ENCODE assay signal across 14 mouse cellular contexts in the genomic region with DNA sequence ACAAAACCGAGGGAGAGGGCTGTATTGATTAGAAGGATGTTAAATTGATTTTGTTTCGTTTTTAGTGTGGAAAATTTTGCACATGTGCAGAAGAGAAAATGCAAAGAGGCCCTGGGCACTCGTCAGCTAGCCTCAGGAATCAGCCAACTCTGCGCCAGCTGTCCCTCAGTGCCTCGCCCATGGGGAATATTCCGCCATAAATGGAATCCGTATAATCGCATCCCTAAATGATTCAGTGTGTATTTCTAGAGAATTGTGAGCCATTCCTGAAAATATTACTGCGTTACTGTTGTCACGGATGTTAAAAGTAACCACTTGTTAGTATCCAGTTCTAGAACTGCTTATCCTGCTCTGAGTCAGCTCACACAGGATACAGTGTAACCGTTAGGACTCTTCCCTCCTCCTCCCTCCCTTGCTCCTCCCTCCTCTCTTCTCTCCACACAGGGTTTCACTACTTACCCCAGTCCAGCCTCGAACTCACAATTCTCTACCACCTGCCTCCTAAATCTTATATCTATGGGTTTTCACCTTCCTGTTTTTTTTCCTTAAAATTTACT. TPM values are rescaled to one million over a fixed set of nuclear protein-coding genes. Genes with fewer than 3 reads are reported as not detected.
DNase-seq lines count a peak whose midpoint lies in the region; ATAC-seq and TF ChIP-seq lines count a peak whose summit lies in the region.
"Had no signal": no experiment of that assay in that cellular context is flagged by ENCODE, and none has a peak within 500 bp of the region (broad histone marks: within the 10 kb centered on the region; RNA-seq: fewer than 3 reads in every experiment).

No protein-coding gene starts in this region.

- H3K36me3 ChIP-seq in limb, embryonic 13.5 days, result no peaks in the 10 kb centered on the region
- H3K36me3 ChIP-seq: heart, embryonic 15.5 days had no signal

- peaks cover 4% of the 10 kb centered on the region; the same call in 1 of the 2 replicates for H3K4me1 ChIP-seq in limb, embryonic 13.5 days
- H3K4me1 ChIP-seq: heart, embryonic 15.5 days had no signal

- 59% methylated on average over 12 of the region's 12 CpGs for WGBS in limb, embryonic 13.5 days

- no peak overlapping the region for H3K9ac ChIP-seq in limb, embryonic 13.5 days
- H3K9ac ChIP-seq: heart, embryonic 15.5 days had no signal

- H3K4me3 ChIP-seq in left cerebral cortex, adult 2 months, result peak overlapping the region; percentile 42
- H3K4me3 ChIP-seq in limb, embryonic 13.5 days, result peak overlapping the region; percentile 24
- H3K4me3 ChIP-seq: heart, embryonic 15.5 days had no signal

- intact Hi-C loops in left cerebral cortex, adult 2 months (cut with DNase I), result no loop called here

- peak overlapping the region; percentile 50 for H3K4me2 ChIP-seq in limb, embryonic 13.5 days (replicated peaks)
- H3K4me2 ChIP-seq: heart, embryonic 15.5 days; midbrain, embryonic 11.5 days had no signal

- DNase-seq in cerebellum, postnatal 10 days, result peak; percentile 54 to 57
- no peak for DNase-seq in left cerebral cortex, adult 2 months (ENCODE audit: extremely low spot score in 1 of 2, low spot score in 2 of 2)
- DNase-seq in left cerebral cortex, adult 11 months (ENCODE audit: low spot score), result no peak
- peak; percentile 25 for DNase-seq in MN1 (ENCODE audit: low spot score)
- no peak for DNase-seq in lung, postnatal 36 days
- DNase-seq in gastrocnemius, adult 8-10 months (ENCODE audit: low spot score in 2 of 2), result no peak
- DNase-seq: gastrocnemius, postnatal 25 days; kidney, postnatal 25 days; lung, adult 18-20 months had no signal

- no peaks in the 10 kb centered on the region for H3K27me3 ChIP-seq in limb, embryonic 13.5 days
- H3K27me3 ChIP-seq: heart, embryonic 15.5 days; Patski had no signal

- H3K27ac ChIP-seq in left cerebral cortex, adult 2 months, result peak overlapping the region; percentile 59; the same call in 1 of the 2 replicates
- no peak overlapping the region for H3K27ac ChIP-seq in limb, embryonic 13.5 days
- H3K27ac ChIP-seq: heart, embryonic 15.5 days had no signal

- H3K9me3 ChIP-seq in limb, embryonic 13.5 days, result no peaks in the 10 kb centered on the region
- H3K9me3 ChIP-seq: heart, embryonic 15.5 days had no signal

- TF ChIP-seq CTCF in left cerebral cortex, adult 2 months (IDR thresholded peaks at IDR 0.05), result no peak

- no peak for ATAC-seq in cerebellum, adult (ENCODE audit: insufficient number of reproducible peaks, low FRiP score, low TSS enrichment)
- ATAC-seq in limb, embryonic 13.5 days (ENCODE audit: low FRiP score, low read depth), result peak; percentile 48
- ATAC-seq: Patski had no signal

RNA-seq across cellular contexts. Expression of gene Nsmce3, which starts 16.2 kb away (rescaled TPM):
- 10 to 100 TPM; 12.2 to 13.1 TPM for total RNA-seq in left cerebral cortex, adult 2 months (2021)
- polyA plus RNA-seq in limb, embryonic 13.5 days (2015; fragmentation: Nextera tagmentation; extraction: Ambion mirVana), result 10.7 and 11.5 TPM in 2 replicates
- 1 to 10 TPM; 2.3 to 2.9 (median 2.6) TPM for total RNA-seq in gastrocnemius, adult 8-10 months (2022)

Comparison
In these comparisons a context has a peak if more than half of its experiments do, and no peak if none do; other contexts are left out.
1. DNase-seq: peak in cerebellum, postnatal 10 days (2 of 2) and MN1 (single experiment); none in left cerebral cortex, adult 2 months (0 of 2), left cerebral cortex, adult 11 months (single experiment), lung, postnatal 36 days (single experiment) and gastrocnemius, adult 8-10 months (0 of 2).